Mouse (Mus musculus) liver, adult 2 months (tissue): ENCODE measurements around the gene Gtf2h3.

Experiments
- CTCF ChIP-seq: fragments of 200-500 bp; IDR thresholded peaks from 2 replicates; pipeline ENCODE4 v1.5.1; 2011; ENCODE audit warnings: low read depth, low read length, control low read depth
- POLR2A ChIP-seq: fragments of 200-500 bp; IDR thresholded peaks from 2 replicates; pipeline ENCODE4 v1.6.1; 2011; ENCODE audit warnings: low read length, control low read depth; ENCODE audit not compliant: insufficient read depth; ENCODE audit errors: extremely low read depth

DNA sequence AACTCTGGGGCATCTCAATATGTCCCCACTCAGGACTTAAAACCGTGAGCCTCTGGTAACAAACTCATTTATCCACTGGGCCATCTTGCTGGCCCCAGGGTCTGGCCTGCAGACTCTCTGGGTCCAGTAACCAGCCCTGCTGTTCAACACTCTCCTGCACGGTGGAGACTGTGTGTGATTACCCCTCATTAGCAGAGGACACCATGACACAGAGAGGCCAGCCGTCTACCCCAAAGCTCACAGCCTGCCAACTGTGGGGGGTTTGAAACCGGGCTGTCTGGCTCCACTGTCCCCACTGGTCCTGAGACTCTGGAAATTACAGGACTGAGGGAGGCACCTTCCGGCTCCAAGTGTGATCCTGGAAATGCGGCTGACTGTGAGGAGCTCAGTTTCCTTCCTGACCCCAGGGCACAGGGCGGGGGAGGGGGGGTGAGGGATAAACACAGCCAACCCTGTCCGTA, 49.7 kb upstream of the Gtf2h3 start:
- TF ChIP-seq POLR2A (no peak), CTCF (no peak)
